Mouse (Mus musculus) stomach, embryonic 14.5 days (tissue): ENCODE results near the gene T2. TPM values are rescaled to one million over a fixed set of nuclear protein-coding genes. Genes with fewer than 3 reads are reported as not detected.
"Not testable (repeated sequence)": the region's sequence is repeated elsewhere in the genome, so short reads cannot be mapped to it uniquely, and the experiment has no call there.

Source experiments
- ATAC-seq: fragments of 200-750 bp; cut with Nextera tagmentation; 2 replicates; pipeline ENCODE4 v1.8.0; 2017; ENCODE audit warnings: low read depth, moderate TSS enrichment; ENCODE audit not compliant: insufficient number of reproducible peaks, insufficient read depth, low FRiP score
- H3K27ac ChIP-seq: fragments of 300-500 bp; sonication (generic); 2 replicates; pipeline ENCODE4 v1.5.1; 2014; ENCODE audit warnings: mild to moderate bottlenecking, low read length, moderate library complexity, mixed read lengths
- H3K27me3 ChIP-seq: fragments of 300-500 bp; sonication (generic); 2 replicates; pipeline ENCODE4 v1.6.1; 2014; ENCODE audit warnings: low read length, control low read depth, mixed read lengths; ENCODE audit not compliant: control insufficient read depth, insufficient read depth
- H3K36me3 ChIP-seq: fragments of 300-500 bp; sonication (generic); 2 replicates; pipeline ENCODE4 v1.6.1; 2014; ENCODE audit warnings: mild to moderate bottlenecking, control low read depth, low read length, moderate library complexity, mixed read lengths; ENCODE audit not compliant: control insufficient read depth, insufficient read depth
- H3K4me1 ChIP-seq: fragments of 300-500 bp; sonication (generic); 2 replicates; pipeline ENCODE4 v1.6.1; 2014; ENCODE audit warnings: low read length, control low read depth, mixed read lengths; ENCODE audit not compliant: control insufficient read depth, insufficient read depth
- H3K4me2 ChIP-seq: fragments of 300-500 bp; sonication (generic); replicated peaks from 2 replicates; pipeline ENCODE4 v1.6.1; 2014; ENCODE audit warnings: low read depth, low read length, control low read depth
- H3K4me3 ChIP-seq: fragments of 300-500 bp; sonication (generic); 2 replicates; pipeline ENCODE4 v1.5.1; 2014; ENCODE audit warnings: low read depth, low read length, control low read depth
- H3K9ac ChIP-seq: fragments of 300-500 bp; sonication (generic); replicated peaks from 2 replicates; pipeline ENCODE4 v1.6.1; 2014; ENCODE audit warnings: low read depth, mild to moderate bottlenecking, control low read depth, low read length, moderate library complexity, mixed read lengths
- H3K9me3 ChIP-seq: fragments of 300-500 bp; sonication (generic); 2 replicates; pipeline ENCODE4 v1.6.1; 2016; ENCODE audit warnings: low read depth, low read length, control low read depth; ENCODE audit not compliant: control insufficient read depth
- WGBS: fragments of 180-500 bp; shearing (Covaris S2); extraction: QIAGEN DNeasy Blood & Tissue Kit; methylation state at CpG from one replicate; pipeline ENCODE4 v1.1.7; 2014; 5-methylcytosine and 5-hydroxymethylcytosine counted together
- polyA plus RNA-seq: library from polyadenylated mRNA; unstranded; fragments of >200 nt; fragmentation: Nextera tagmentation; extraction: Ambion mirVana; gene quantifications from 2 replicates; pipeline ENCODE4 v1.2.1, GENCODE M21; 2014

Gene T2
- polyA plus RNA-seq, 1 experiment from 2014 or later: 0.88 TPM

DNA sequence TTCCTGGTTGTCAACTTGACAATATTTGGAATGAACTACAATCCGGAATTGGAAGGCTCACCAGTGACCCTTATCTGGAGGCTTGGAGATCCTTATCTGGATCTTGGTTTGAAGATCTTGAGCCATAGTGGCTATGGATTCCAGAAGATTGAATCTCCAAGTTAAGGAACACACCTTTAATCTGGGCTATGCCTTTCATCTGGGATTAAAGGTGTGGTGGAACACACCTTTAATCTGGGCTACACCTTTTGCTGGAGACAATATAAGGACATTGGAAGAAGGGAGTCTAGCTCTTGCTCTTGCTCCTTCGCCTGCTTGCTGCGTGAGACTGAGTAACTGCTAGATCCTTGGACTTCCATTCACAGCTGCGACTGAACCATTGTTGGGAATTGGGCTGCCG, 18.6 kb upstream of the T2 start, which contains the start of gene Prr18:
TSS of gene Prr18 (plus strand) at position 301 of the 400 bp plus-strand sequence.
- H3K4me3 ChIP-seq, H3K9me3 ChIP-seq, H3K4me2 ChIP-seq, H3K36me3 ChIP-seq, H3K9ac ChIP-seq, H3K27ac ChIP-seq, ATAC-seq: not testable (repeated sequence)
- Histone ChIP-seq H3K4me1 (peaks cover 12% of the 10 kb centered on the region; the same call in 1 of the 2 replicates), H3K27me3 (peaks cover 26% of the 10 kb centered on the region)
- 100% methylated on average over 1 of the region's 5 CpGs for WGBS

- 30% methylated on average over 8 of the region's 8 CpGs for WGBS
Observed at GRCm38 (mm10) chr17:8339666-8340374, 16.0 kb upstream of the T2 start.

DNA sequence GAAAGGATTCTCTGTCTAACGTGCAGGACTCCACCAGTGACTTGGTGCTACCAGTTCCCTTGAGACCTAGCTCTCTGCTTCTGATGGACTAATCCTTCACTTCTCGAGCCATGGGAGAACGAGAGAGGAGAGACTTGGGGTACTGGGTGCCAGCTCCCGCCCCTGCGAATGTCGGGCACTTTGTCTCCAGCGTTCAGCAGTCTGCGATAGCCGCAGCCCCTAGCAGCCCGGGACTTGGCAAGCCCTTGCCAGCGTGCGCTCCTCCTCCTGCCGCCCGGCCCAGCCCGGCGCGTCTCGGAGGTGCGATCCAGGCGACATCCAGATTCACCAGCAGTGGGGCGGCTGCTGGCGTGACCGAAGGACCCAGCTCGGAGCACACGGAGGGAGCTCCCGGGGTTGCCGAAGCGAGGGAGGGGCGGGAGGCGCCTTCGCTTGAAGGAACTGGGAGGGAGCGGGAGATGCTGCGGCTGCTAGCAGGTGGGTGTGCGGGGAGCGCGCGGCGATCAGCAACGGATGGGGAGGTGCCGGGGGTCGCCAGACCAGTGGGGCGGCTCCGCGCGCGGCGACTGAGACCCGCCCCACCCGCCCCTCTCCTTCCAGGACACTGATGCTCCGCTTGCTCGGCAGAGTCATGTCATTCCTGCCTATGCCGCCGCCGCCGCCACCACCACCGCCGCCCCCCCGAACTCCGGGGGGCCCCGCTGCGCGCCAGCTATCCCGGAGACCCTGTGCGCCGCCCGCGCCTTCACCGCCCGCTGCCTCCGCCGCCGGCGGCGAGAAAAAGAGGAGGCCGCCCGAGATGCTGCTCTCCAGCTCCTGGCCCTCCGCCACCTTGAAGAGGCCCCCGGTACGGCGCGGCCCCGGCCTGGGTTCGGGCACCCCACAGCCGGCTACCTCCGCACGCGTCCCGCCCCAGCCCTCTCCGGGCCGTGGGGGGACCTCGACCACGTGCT, 15.1 kb upstream of the T2 start:
- H3K4me2 ChIP-seq: peak overlapping the region; percentile 100
- H3K9me3 ChIP-seq: no peaks in the 10 kb centered on the region
- no peak overlapping the region for H3K27ac ChIP-seq
- H3K9ac ChIP-seq: peak overlapping the region; percentile 33
- H3K4me1 ChIP-seq: peaks cover 12% of the 10 kb centered on the region; the same call in 1 of the 2 replicates
- peak overlapping the region; percentile 53 for H3K4me3 ChIP-seq
- H3K27me3 ChIP-seq: peaks cover 27% of the 10 kb centered on the region
- 0% methylated on average over 37 of the region's 92 CpGs for WGBS
- no peaks in the 10 kb centered on the region for H3K36me3 ChIP-seq
- ATAC-seq: peak; percentile 54

More at GRCm38 (mm10) chr17:8339666-8340374, 16.0 kb upstream of the T2 start:
- no peaks in the 10 kb centered on the region for H3K9me3 ChIP-seq
- H3K36me3 ChIP-seq: no peaks in the 10 kb centered on the region
- no peak overlapping the region for H3K9ac ChIP-seq
- H3K4me1 ChIP-seq: peaks cover 12% of the 10 kb centered on the region; the same call in 1 of the 2 replicates
- H3K27me3 ChIP-seq: peaks cover 27% of the 10 kb centered on the region
- no peak for ATAC-seq
- peak overlapping the region; percentile 53; the same call in 1 of the 2 replicates for H3K4me3 ChIP-seq
- H3K4me2 ChIP-seq: peak overlapping the region; percentile 100
- no peak overlapping the region for H3K27ac ChIP-seq

DNA sequence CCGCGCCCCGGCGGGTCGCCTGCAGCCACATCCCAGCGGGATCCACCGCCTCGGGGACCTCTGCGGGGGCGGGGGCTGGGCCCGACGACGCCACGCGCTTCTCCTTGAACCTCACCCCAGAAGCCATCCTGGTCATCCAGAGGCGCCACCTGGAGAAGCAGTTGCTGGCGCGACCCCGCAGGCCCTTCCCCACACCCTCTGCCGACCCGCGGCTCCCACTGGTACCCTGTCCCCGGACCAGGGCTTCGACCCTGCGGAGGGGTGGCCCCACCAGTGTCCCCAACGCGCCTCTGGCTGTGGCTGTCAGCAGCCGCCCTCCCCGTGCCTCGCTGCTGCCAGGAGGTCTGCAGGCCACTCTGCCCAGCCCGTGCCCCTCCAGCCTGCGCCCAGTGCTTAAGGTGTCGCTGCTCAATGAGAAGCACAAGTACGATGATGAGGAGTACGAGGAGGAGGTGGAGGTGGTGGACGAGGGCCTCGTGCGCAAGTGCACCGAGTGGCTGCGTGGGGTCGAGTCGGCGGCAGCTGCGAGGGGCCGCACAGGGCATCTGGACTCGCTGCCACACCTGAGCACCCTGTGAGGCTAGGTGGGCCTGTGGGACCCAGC, 14.3 kb upstream of the T2 start:
- Histone ChIP-seq H3K4me1 (peaks cover 12% of the 10 kb centered on the region; the same call in 1 of the 2 replicates), H3K9ac (peak overlapping the region; percentile 33), H3K36me3 (no peaks in the 10 kb centered on the region), H3K4me3 (peak overlapping the region; percentile 53), H3K4me2 (peak overlapping the region; percentile 100), H3K27me3 (peaks cover 27% of the 10 kb centered on the region), H3K27ac (no peak overlapping the region), H3K9me3 (no peaks in the 10 kb centered on the region)
- ATAC-seq: 0 out of 2 replicates have a peak, but pooled peaks have one; percentile 5
- WGBS: 11% methylated on average over 41 of the region's 46 CpGs

DNA sequence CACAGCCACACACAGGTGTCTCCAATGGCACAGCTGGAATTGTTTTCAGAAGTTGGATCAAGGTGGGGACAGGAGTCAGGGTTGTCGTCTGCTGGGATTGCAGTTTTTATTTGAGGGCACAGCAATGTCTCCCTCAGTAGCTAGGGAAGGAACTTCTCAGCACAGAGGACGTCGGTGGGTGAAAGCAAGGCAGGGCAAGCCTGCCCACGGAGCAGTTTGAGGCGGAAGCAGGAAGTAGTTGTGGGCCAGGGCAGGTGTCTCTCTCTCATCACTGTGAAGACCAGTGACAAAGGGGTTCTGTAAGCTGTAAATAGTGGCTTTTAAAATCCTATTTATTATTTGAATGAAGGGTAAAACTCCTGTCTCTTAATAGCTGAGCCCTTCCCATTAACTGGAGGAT, 13.1 kb upstream of the T2 start:
- H3K27me3 ChIP-seq: peaks cover 27% of the 10 kb centered on the region
- H3K4me3 ChIP-seq: no peak overlapping the region
- H3K9me3 ChIP-seq: no peaks in the 10 kb centered on the region
- peaks cover 12% of the 10 kb centered on the region; the same call in 1 of the 2 replicates for H3K4me1 ChIP-seq
- H3K9ac ChIP-seq: no peak overlapping the region
- H3K27ac ChIP-seq: no peak overlapping the region
- H3K4me2 ChIP-seq: no peak overlapping the region
- ATAC-seq: no peak
- H3K36me3 ChIP-seq: no peaks in the 10 kb centered on the region
- WGBS: 41% methylated on average over 5 of the region's 5 CpGs

- WGBS: 77% methylated on average over 6 of the region's 6 CpGs
- Histone ChIP-seq H3K36me3 (no peaks in the 10 kb centered on the region), H3K4me3 (no peak overlapping the region), H3K4me1 (peaks cover 12% of the 10 kb centered on the region; the same call in 1 of the 2 replicates), H3K9me3 (no peaks in the 10 kb centered on the region), H3K27ac (no peak overlapping the region), H3K4me2 (no peak overlapping the region), H3K27me3 (peaks cover 27% of the 10 kb centered on the region), H3K9ac (no peak overlapping the region)
- ATAC-seq: no peak
Observed at GRCm38 (mm10) chr17:8343416-8343815, 12.4 kb upstream of the T2 start.

DNA sequence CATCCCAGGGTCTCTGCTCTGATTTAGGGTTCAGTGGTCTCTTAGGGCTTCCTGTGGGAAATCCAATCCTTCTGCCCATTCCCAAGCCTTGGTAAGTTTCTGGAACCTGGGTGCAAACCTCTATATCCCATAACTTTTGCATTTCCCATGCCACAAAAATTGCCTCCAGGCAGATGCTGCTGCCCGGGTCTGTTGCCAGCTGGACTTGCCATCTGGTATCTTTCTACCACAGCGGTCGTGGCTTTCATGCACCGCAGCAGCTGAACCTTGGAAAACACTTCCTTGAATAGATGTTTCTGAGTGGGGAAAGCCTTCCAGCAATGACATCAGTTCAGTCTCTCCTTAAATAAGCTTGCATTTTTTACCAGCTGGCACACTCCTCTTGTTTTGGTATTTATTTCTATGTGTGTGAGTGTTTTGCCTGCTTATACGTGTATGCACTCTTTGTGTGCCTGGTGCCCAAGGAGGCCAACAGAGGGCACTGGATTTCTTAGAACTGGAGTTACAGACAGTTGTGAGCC, 8.0 kb upstream of the T2 start:
- no peaks in the 10 kb centered on the region for H3K36me3 ChIP-seq
- 83% methylated on average over 5 of the region's 5 CpGs for WGBS
- H3K9me3 ChIP-seq: no peaks in the 10 kb centered on the region
- ATAC-seq: no peak
- no peaks in the 10 kb centered on the region for H3K4me1 ChIP-seq
- H3K4me2 ChIP-seq: no peak overlapping the region
- no peaks in the 10 kb centered on the region for H3K27me3 ChIP-seq
- H3K9ac ChIP-seq: no peak overlapping the region
- no peak overlapping the region for H3K27ac ChIP-seq
- H3K4me3 ChIP-seq: no peak overlapping the region

- Histone ChIP-seq H3K27me3 (no peaks in the 10 kb centered on the region), H3K36me3 (no peaks in the 10 kb centered on the region), H3K9ac (no peak overlapping the region), H3K9me3 (no peaks in the 10 kb centered on the region), H3K27ac (no peak overlapping the region), H3K4me1 (no peaks in the 10 kb centered on the region), H3K4me2 (no peak overlapping the region), H3K4me3 (no peak overlapping the region)
- no peak for ATAC-seq
- 90% methylated on average over 4 of the region's 4 CpGs for WGBS
Observed at GRCm38 (mm10) chr17:8348941-8349340, 6.9 kb upstream of the T2 start.
